Mouse (Mus musculus) spleen, postnatal 10 days (tissue): ENCODE data around the gene Ikzf4.

Experiments used
- DNase-seq, 2 experiments: peaks; one replicate each; pipeline ENCODE4 v3.0.0; 2021 to 2022; ENCODE audit warnings: low spot score in 2 of 2

Gene Ikzf4

GRCm38 (mm10) chr10:128612433-128613153 is 33.2 kb downstream of the Ikzf4 start:
- DNase-seq: peak; percentile 68 to 88

DNA sequence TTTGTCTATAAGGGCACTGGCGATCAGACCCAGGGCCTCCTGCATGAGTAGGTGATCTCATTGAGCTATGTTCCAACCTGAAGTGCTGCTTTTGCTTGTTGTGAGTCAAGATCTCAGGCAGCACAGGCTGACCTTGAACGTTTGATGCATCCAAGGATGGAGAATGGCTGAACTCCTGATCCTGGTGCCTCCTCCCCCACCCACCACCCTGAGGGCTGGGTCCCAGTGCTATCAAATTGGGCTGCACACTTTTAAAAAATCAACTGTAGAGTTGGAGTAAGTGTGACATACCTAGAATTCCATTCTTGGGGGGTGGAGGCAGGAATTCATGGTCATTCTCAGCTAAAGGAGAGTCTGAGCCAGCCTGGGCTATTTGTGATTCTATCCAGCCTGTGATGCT is 39.3 kb downstream of the Ikzf4 start:
- no peak for DNase-seq

- no peak for DNase-seq
Observed at GRCm38 (mm10) chr10:128602470-128603128, 43.2 kb downstream of the Ikzf4 start.

GRCm38 (mm10) chr10:128601499-128601898 is 44.3 kb downstream of the Ikzf4 start:
- no peak for DNase-seq

GRCm38 (mm10) chr10:128598476-128598875 is 47.3 kb downstream of the Ikzf4 start:
- DNase-seq: no peak

- no peak for DNase-seq
Observed at GRCm38 (mm10) chr10:128592797-128593196, 53.0 kb downstream of the Ikzf4 start.

GRCm38 (mm10) chr10:128591436-128591835 is 54.4 kb downstream of the Ikzf4 start:
- no peak for DNase-seq

- peak; percentile 50 to 70 for DNase-seq
Observed at GRCm38 (mm10) chr10:128590193-128590690, 55.5 kb downstream of the Ikzf4 start.

DNA sequence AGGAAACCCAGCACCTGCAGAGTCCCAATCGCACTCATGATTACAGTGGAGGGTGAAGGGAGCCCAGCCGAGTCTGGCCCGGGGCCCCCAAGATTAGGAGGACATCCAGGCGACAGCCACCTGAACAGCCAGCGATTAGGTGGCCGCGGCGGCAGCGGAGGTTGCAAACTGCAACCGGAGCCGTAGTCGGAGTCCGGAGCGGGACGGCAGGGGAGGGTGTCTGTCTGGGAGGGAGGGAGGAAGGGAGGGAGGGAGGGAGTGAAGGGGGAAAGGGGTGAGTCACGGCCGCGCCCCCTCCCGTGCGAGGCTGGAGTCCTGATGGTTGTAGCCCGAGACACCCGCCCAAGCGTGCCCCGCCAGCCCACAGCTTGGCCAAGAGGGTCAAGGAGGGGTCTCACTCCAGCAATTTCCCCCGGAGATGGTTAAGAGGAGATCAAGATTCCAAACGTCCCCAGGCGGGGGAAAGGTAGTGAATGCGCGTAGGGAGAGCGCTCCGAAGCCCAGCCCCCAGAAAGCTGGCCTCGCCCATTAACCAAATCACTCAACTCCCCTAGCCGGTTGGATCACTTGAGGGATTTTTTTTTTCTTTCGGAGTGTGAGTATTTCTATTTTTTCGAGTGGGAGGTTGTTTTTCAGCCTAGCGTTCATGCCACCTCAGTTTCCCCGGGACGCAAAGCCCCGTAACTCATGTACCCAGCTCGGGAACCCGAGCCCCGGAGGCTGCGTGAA is 56.2 kb downstream of the Ikzf4 start, which contains the start of gene Erbb3:
Erbb3 (minus strand) TSS at position 189 of the 729 bp plus-strand sequence.
- DNase-seq: peak; percentile 35

DNA sequence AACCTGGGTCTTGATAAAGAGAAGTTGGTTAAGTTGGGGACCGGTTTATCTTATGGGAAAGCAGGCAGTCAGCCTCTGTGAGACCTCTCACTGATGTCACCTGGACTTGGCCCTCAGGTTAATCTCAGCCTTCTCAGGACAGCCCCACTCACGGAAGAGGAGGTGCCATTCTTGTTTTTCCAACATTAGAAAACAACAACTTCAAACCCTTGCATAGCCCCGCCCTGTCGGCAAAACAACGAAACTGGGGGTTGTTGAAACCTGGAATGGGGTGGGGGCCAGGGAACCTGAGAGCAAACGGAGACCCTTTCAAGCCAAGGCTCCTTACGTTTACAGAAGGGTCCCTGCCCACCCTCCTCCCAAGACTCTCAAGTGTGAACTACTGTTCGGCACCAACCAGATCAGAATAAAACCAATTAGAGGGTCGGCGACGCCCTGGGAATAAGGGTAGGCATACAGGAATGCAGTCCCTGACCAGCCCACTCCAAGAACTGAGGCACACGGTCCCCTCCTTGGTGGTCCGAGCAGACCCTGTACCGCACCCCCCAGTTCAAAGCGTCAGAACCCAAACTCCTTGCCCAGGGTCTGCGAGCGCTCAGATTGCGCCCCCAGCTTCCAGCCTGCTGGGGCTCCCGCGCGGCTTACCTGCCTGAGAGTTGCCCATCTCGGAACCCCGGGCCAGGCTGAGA is 56.9 kb downstream of the Ikzf4 start:
- no peak for DNase-seq

DNA sequence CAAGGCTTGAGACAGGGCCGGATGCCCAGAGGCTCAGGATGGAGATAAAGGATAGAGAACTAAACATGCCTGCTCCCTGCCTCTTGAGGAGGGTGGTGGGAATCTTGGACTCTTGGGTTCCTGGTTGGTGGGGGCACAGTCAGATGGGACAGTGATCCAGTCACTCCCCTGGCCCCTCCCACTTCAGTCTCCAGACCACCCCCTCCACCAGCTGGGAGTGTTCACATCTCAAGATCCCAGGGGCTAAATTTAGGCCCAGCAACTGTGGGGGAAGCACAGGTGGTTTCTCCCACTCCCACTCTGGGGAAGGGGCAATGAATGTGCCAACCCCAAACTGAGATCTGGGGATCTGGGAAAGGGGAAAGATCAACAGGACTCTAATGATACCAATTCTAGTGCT is 57.7 kb downstream of the Ikzf4 start:
- DNase-seq: no peak

DNA sequence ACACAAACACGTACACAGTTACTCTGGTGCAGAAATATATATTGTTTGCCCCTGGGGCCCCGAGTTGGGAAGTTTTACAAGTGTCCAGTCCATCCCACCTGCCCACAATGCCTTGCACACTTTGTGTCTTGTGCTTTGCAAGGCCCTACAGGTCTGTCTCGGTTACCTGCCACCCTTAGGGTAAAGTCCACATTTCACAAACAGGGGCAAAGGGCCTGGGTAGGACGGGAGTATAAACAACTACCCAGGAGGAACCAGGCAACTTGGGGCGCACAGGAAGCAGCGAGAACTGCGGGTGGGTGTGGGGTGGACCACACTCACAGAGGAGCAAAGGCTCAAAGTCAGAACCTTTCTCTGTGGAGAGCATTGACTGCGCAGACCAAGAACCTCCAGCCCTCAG is 58.1 kb downstream of the Ikzf4 start:
- DNase-seq: no peak

DNA sequence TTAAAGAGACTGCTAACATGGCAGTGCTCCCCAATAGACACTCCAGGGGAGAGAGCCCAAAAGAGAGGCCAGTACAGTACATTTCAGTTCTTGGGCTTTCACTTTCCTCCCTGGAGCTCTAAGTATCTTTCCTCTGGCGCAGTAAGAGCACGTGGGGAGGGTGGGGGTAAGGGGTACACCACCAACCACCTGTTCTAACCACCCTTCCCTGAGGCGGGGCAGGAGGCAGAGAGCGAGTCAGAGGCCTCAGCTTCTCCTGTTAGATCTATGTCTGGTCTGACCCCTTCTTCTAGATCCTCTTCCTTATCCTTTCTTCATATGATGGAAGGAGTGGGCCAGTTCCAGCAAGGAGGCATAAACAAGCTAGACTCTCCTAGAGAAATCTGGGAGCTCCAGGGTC is 58.7 kb downstream of the Ikzf4 start:
- no peak for DNase-seq

GRCm38 (mm10) chr10:128586546-128586945 is 59.2 kb downstream of the Ikzf4 start:
- no peak for DNase-seq

DNA sequence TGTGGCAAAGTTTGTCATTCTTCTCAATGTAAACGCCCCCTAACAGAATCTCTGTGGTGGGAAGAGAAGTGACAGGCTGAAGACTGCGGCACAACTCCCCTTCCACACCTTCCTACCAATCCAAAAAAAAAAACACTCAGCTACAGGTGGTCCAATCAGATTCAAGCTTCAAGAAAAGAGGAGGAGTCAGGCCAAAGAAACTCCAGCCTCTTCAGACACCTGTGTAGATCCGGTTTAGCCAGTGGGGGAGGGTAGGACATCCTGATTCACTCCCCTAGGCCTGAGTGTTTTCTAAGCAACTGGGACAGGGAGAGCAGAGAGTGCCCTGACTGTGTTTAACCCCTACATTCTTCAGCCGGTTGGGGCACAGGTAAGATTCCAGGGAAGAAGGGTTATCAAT is 61.4 kb downstream of the Ikzf4 start:
- DNase-seq: no peak

DNA sequence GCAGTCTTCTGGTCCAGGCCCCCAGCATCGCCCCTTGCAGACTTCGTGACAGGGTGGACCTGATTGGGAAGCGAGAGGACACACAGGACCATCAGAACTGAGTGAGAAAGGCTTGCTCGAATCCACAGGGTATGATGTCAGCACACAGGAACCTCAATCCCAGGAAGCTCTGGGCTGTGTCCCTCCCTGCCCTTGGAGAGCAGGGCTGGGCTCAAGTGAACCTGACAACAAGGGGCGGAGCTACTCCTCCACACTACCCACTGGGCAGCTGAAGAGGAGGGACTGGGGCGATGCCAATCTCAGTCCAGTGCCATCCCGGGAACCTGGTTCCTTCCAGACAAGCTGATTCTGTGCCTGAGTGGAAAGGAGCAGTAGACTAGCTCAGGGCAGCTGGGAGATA is 62.1 kb downstream of the Ikzf4 start:
- DNase-seq: no peak
